Mouse (Mus musculus): ENCODE results near the gene Dcbld2.

GRCm38 (mm10) chr16:58398604-58399003, 9.6 kb upstream of the Dcbld2 start:
- no peak for TF ChIP-seq CTCF (IDR thresholded peaks at IDR 0.05; ENCODE audit: low read depth, low read length)
- TF ChIP-seq GATA1 (IDR thresholded peaks at IDR 0.05; ENCODE audit: borderline replicate concordance, low read length): no peak
- no peak for TF ChIP-seq TAL1 (conservative IDR thresholded peaks at IDR 0.05; ENCODE audit: low read depth, low read length)
- no peak for TF ChIP-seq GATA2 (IDR thresholded peaks at IDR 0.05; ENCODE audit: borderline replicate concordance, low read depth, low read length)

Measured in G1E (cell line).